Mouse (Mus musculus) gastrocnemius, postnatal 4 days (tissue): ENCODE data around the gene Lypd6. TPM values are rescaled to one million over a fixed set of nuclear protein-coding genes. Genes with fewer than 3 reads are reported as not detected.

Experiments used
- DNase-seq, 2 experiments: peaks; one replicate each; pipeline ENCODE4 v3.0.0; 2021 to 2022; ENCODE audit warnings: low spot score in 2 of 2, mixed read lengths in 2 of 2
- total RNA-seq, 2 experiments: library from RNA; stranded (reverse); gene quantifications; 2 replicates each; pipeline ENCODE4 v1.2.3; 2021

Gene Lypd6
- total RNA-seq, 2 experiments from 2014 or later: 6.6 to 7.6 TPM

DNA sequence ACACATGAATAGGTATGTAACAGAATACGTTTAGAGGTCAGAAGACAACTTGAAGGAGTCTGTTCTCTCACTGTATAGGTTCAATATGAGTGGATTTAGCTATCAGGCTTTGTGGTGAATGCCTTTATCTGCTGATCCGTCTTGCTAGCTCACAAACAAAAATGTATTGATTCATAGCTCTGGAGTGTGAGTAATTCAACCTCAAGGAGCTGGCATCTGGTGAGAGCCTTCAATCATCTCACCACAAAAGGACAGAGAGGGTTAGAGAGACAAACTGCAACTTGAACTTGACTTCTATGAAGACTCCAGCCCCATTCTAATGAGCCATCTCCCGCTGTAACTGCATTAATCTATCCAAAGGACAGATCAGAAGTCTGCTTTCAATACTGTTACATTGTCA lies 40.6 kb downstream of the Lypd6 start:
- no peak for DNase-seq

DNA sequence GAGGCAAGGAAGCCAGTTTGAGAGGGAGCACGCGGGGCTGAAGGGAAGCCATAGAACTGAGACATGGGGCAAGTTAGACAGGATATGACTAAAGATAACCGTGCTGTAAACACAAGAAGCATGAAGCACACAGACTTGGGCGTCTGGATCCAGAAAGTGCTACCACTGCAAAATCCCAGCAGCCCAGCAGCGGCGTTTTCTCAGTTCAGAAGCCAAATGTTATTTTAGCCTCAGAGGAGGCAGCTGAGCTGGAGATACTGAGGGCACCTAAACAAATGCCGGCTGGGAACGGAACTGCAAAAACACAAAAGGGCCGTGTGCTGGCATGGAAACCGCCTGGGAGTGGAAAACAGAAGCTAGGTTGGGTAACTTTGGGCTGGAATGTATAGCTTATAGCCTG lies 43.9 kb downstream of the Lypd6 start:
- DNase-seq: no peak

DNA sequence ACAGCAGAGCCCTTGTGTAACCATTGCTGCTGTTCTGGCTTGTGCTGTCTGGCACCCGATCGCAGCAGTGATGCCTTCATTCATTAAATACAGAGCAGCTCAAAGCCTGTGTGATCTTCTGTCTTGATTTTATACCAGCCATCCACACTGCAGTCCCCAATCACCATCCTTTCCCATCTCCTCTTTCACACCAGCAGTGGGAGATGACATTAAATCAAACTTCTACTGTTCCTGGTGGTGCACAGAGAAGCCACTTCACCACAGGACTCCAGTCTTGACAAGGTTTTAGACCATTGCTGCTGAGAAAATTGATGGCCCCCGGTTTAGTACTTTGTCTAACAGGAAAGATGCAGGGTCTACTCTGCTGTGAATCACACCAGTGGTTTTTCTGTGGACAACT lies 44.9 kb downstream of the Lypd6 start:
- no peak for DNase-seq

DNA sequence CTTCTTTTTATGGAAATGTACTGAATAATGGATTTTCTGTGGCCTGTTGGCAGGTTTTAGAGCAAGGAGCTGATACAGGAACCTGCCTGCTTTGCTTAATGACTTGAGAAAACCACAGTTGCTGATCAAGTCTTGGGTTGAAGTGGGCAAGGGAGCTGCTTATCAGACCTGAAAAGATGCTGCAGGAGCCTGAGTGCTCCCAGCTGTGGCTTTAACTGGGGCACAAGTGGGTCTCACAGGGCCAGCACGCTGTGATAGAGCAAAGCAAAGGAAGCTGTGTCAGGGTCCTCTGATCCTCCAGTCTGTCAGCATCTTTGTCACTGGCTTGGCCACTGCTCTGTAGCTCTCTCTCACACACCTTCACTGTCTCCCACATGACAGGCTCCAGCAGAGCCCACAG lies 45.4 kb downstream of the Lypd6 start:
- DNase-seq: no peak

DNA sequence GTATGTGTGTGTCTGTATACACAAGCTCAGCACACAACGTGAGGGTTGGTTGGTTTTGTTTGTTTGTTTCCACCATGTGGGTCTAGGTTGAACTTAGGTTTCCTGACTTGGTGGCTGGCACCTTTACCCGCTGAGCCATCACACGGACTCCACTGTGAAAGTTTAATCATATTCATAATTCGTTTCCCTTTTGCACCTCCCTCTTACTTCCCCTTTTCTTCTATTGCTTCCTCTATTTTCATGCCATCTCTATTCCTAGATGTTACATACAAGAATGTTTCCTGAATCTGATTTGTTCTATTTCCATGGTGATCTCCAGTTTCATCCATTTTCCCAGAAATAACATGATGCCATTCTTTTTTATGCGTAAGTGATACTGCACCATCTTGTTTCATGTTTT lies 46.2 kb downstream of the Lypd6 start:
- no peak for DNase-seq

DNA sequence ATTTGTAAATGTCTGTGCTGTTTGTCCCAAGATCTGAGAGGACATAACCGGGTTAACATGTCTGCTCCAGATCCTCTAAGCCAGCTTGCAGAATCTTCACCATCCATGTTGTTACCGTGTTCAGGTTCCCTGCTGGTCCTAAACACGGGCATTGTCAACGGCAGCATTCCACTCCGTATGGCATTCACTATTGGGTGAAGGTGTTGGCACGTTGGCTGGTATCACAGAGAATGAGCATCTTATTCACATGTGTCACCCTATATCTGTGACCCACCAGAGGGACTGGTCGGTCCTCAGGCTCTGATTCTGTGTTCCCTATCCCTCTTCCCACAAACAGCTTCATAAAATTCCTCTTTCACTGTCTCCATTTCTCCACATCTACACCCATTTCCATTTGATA lies 52.9 kb downstream of the Lypd6 start:
- DNase-seq: no peak

DNA sequence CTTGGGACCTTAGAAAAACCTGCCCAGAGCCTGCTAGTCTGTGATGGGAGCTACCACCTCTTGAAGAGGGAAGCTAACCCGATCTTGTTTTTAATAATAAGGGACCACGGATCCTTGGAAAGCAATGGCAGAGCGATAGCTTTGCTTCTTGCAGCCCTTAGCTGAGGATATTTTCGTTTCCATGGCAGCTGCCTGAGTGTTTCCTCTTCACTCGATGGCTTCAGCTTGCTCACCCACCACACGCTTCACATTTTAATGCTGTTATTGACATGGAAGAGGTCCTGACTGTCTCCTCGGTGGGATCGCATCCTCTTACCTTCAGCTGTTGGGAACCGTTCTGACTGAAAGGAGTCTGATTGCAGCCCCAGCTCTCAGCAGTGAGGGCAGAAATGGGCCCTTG lies 54.6 kb downstream of the Lypd6 start:
- DNase-seq: no peak

DNA sequence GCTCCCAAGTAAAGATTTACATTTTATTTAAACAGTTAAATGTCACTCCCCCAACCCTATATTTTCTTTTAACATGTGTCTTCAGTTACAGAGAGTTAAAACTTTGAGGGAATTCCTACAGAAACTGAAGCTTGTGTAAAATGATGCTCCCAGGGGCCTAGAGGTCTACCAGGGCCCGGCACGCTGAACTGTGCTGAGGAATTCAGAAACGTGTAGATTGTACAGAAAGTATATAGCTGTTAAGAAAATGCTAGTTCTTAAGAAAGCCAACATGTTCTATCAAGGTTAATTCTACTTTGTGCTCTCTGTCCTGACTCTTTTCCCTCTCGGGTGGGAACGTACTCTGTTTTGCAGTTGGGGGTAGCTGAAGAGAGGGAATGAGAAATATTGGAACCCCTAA lies 57.1 kb downstream of the Lypd6 start:
- DNase-seq: no peak

DNA sequence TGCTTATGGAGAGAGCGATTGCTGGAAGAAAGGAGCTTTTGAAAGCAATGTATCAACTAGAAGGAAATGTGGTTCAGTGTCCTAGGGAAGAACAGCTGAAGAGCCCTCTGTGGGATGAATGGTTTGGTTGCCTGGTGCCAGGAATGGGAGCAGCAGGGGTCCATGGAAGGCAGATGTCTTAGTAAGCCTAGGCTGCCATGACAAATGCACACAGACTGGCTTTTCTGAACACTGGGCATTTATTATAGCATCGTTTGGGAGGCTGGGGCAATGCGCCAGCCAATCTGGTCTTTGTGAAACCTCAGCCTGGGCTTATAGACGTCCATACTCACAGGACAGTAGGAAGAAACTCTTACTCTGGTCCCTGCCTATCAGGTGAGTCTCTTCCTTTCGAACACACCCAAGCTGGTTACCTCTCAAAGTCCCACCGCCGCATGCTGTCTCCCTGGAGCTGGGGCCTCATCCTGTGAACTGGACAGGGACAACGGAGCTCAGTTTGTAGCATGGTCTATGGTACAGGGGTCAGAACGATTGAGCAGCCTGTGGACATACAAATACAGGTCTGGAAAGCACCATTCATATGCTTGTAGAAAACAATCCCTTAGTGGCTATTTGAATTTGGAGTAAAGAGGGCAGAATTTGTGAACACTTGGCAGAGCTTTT lies 61.4 kb downstream of the Lypd6 start:
- DNase-seq: no peak

DNA sequence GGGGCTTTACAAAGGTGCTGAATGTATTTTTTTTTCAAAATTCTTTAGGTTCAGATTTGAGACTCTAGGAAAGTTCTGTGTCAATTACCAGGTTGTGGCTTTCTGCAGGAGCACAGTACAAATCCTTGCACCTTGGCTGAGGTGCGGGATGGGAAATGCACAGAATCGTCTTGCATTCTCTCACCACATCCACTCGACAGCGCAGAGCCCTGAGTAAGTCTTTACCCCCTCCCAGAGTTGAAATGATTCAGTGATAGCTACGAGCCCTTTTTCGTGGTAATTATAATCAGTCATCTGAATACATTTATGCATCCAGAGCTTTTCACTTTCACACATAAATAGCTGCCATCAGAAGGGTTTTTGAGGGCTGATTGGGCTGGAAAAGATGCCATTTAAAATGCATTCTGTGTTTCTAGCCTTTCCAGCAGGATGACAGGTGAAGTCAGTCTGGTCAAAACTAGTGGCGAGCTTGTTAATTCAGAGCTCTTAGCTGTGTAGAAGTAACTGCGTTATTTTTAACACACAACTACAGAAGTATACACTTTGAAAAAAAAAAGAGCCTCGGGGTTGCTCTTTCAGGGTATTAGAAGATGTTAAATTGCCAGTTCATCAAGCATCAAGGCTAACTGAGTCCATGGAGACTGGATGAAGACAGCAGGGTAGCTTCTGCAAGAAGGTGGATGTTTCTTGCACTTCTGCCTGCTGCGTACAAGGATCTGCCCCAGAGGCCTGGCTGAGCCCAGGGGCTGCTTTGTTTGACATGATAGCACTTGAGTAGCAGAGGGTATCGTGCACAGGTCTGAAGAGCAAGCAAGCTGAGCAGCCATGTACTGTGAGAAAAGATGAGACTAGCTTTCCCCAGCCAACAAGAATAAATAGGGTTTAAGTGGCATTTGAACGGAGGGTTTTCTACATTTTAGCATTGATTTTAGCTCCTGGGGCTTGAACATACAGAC lies 62.4 kb downstream of the Lypd6 start:
- no peak for DNase-seq

DNA sequence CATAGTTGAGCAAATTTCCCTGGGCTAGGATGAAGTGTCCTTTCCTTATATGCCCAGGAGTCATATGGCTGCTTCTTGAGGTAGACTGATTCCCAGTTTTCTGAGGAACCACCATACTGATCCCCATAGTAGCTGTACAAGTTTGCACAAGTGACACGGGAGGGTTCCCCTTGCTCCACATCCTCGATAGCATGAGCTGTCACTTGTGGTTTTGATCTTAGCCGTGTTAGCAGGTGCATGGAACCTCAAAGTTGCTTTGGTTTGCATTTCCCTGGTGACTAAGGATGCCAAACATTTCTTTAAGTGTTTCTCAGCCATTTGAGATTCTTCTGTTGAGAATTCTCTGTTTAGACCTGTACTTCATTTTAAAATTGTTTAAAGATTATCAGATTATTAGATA lies 64.4 kb downstream of the Lypd6 start:
- no peak for DNase-seq

DNA sequence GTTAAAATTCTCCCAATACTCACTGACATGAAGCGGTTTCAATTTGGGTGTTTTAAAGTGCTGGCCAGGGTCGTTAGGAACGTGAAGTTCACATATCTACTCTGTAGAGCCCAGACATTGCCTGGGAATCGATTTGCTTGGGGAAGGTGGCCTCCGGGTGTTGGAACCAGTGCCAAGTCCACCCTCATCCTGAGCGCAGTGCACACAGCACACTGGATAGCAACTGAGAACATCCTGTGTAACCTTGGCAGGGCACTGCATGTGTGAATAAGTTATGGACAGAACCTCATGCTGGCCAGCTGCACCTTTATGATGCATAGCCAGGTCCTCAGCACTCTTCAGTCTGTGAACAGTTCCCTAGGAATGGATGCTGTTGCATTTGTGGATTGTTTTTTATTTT lies 77.4 kb downstream of the Lypd6 start:
- no peak for DNase-seq

DNA sequence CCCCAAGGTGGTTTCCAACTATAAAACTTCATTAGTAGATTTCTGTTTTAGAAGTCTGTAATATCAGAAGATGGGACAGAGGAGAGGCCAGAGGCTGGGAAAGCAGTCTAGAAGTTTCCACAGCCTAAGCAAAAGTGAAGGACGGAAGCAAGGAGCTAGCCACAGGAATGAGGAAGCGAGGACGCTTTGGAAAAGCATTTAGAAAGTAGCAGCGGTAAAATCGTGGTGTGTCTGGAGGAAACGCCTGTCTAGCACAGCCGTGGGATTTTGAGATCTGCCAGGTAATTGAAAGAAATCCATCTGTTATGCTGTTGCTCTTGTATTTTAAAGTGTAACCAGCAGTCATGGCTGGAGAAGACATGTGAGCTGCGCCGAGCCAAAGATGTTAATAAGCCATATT lies 81.1 kb downstream of the Lypd6 start:
- DNase-seq: no peak

DNA sequence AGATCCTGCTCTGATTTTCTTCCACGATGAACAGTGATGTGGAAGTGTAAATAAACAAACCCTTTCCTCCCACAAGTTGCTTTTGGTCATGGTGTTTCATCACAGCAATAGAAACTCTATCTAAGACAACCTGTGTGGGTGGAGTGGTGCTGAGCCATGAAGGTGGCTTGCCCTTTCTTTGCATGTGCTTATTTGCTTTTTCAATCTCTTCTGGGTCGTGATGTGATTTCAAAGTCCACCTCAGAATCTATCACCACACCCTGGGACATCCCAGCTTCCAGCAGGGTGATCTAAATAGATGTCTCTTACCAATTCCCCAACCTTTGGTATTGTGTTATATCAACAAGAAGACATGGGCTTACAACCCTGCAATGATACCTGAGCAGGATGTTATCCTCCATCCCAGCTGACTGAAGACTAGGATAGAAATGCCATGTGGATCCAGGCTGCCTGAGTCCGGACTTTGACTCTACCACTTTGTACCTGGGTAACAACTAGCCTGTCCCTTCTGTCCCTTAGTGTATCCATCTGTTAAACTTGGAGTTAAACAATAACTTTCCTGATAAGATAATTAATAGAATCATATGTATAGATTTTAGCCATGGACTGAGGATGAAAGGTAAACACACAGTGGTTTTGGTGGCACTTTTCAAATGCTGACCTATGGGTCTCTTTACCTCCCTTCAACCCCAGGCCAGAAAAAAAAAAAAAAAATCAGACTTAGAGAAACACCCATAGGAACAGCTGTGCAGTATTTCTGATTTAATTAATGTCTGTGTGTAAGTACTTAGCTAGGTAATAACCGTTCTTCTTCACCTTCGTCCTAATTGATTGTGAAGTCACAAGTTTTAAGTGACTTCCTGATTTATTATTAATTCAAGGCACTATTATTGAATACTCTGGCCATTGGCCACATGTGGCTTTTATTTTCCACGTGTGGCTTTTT lies 83.3 kb downstream of the Lypd6 start:
- DNase-seq: no peak

DNA sequence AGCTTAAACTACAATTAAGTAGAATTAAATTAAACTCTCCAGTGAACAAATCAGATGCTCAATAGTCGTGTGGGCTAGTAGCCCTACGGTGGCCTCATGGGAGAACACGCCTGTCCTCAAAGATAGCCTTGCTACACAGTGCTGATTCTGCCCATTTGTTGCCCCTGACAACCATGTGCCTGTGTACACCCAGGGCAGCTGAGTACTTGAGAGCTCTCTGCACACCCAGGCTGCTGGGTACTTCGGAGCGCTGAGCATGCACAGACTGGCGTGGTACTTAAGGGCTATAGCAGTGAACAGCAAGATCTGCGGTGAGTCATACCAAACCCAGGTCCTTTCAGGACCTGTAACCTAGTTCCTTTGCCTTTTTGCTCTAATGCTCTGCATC lies 84.0 kb downstream of the Lypd6 start:
- DNase-seq: no peak

DNA sequence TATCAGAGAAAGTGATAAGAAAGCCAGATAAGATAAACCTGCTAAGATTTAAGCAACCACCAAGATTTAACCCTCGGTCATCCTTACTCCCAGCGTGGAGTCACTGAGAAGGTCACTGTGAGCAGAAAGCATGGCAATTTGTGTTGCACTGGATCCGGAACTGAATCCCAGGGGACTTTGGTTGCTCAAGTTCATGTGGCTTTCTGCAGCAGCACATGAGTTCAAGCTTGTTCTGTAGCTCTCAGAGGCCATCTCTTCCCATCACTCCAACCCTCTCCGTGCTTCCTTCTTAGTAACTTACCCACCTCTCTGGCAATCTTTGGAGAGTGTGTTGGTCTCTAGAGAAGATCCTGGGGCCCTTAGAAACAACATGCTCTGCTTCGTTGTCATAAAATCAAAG lies 84.6 kb downstream of the Lypd6 start:
- no peak for DNase-seq

DNA sequence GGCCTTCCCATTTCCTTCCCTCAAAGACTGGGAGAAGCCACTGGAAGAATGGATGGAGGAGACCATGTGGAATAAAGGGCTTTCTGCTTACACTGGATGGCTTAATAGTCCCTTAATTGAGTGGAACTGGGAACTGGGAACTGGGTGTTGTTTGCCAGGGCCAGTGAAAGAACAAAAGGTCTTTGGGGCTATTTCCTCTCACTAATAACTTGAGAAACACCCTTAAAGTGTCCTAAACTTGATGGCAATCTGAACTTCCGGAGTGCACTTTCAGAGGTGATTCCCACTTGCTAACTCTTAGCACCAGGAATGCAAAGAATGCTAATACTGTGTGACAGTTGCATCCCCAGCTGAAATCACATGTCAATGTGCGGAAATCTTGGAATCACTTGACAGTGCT lies 85.2 kb downstream of the Lypd6 start:
- no peak for DNase-seq

DNA sequence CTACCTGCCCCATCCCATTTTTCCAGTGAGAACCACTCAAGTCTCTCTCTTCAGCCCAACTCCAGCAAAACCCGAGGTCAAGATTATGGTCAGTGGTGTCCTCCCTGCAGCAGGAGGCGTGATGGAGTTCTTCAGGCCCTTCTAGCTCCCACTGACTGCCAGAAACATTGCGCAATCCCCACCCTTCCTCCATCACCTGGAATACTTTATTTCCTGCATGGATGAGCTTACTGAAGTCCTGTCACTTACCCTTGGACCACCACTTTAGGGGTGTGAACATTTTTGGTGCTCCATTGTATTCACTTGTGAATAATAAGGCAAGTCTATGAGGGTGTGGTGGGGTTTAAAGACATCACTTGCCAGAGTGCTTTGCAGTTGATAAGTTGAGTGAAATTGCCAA lies 85.7 kb downstream of the Lypd6 start:
- no peak for DNase-seq

DNA sequence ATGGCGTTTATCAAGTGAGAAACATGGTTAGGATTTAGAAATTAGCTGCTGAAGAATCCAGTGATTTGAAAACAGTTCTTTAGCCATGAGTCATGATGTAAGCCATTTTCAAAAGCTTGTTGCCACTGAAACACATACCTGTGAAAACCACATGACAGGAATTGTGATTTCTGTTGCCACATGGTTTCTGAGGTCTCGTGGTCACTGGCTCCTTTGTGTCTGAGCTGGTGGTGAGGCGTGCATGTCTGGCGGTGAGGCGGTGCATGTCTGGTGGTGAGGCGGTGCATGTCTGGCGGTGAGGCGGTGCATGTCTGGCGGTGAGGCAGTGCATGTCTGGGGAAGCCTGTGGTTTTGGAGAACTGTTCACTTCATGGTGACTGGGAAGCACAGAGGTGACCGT lies 89.8 kb downstream of the Lypd6 start:
- DNase-seq: no peak

DNA sequence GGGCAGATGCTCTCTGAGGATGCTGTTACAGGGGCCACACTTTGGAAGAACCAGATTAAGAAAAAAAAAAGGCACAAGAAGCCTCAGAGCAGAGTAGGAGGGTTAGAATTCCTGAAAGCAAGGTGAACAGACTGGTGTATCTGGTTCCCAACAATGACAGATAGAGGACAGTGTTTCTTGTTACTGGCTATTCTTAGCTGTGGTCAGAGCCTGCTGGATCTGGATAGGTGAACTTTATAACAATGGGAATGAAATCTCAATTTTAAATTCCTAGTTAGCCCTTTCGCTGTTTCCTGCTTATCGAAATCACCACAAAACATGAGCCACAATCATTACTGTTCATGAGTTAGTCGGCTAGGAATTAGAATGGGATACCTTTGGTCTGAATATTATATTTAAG lies 93.8 kb downstream of the Lypd6 start:
- DNase-seq: no peak

DNA sequence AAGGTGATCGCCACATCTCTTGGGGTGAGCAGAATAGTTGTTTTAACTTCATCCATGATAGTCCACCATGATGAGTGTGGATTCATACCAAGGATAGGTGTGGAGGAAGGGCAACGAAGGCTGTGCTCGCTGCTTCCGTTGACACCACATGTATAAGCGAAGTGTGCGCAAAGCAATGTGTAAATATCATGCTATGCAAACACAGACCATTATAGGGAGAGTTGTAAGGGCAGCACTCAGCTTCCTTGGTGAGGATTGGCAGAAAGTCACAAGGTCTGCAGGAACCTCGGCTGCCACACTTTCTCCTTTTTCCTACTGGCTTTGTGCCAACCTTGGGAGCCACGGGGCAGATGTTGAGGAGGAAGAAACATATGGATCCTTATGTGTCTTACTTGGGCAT lies 97.4 kb downstream of the Lypd6 start:
- DNase-seq: no peak

DNA sequence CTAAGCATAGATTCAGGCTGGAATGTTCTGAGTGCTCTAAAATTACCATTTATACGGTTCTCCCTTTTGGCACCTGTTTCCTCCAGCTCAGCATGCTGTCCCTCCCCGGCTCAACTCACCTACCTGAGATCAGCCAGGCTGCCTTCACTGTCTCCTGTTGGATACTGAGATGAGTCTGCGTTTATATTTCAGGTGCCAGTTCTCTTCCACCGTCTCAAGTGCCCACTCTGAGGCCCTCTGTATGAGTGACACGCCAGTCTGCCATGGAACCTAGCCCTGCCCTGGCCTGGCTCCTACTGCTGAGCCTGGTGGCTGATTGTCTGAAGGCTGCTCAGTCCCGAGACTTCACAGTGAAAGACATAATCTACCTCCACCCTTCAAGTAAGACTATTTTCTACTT lies 99.0 kb downstream of the Lypd6 start:
- no peak for DNase-seq
